Mouse (Mus musculus): ENCODE results near the gene Id1.

DNA sequence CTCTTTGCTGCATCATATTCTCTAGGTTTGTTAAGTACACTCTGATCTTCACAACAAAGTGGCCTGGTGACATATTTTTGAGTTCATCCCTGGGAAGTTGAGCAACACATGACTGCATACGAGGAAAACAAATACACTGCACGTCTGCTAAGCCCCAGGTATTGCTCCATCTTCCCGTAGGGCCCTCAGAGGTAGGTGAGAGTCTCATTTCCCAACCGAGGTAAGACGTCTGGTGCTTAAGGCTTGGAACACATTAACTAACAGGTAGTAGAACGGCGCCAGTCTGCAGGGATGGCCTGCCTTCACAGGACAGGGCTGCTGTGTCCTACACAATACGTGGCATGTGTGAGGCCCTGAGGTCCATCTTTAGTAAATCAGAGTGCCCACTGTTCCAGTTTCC is 48.6 kb downstream of the Id1 start:
- TF ChIP-seq POLR2A (IDR thresholded peaks at IDR 0.05; ENCODE audit: low read depth, low read length) (no peak), CTCF (IDR thresholded peaks at IDR 0.05; ENCODE audit: borderline replicate concordance, insufficient read depth, low read length) (no peak)

Measured in embryonic fibroblast, embryonic 13.5 days (primary cell).